Mouse (Mus musculus) CD4-positive helper T cell, adult 2 months (primary cell): ENCODE results near the gene Hs2st1.

Experiments used
- DNase-seq: peaks from one replicate; pipeline ENCODE4 v3.0.0-alpha.2; 2012; ENCODE audit warnings: low read depth, missing footprints, low spot score

Hs2st1 gene

GRCm38 (mm10) chr3:144396478-144396877 lies 173.5 kb downstream of the Hs2st1 start:
- no peak for DNase-seq

- no peak for DNase-seq
These were observed 175.5 kb downstream of the Hs2st1 start for GRCm38 (mm10) chr3:144394454-144394943.

GRCm38 (mm10) chr3:144386446-144386845 lies 183.5 kb downstream of the Hs2st1 start:
- no peak for DNase-seq

- no peak for DNase-seq
These were observed 185.3 kb downstream of the Hs2st1 start for GRCm38 (mm10) chr3:144384648-144385047.

GRCm38 (mm10) chr3:144381431-144381980 lies 188.5 kb downstream of the Hs2st1 start:
- no peak for DNase-seq

DNA sequence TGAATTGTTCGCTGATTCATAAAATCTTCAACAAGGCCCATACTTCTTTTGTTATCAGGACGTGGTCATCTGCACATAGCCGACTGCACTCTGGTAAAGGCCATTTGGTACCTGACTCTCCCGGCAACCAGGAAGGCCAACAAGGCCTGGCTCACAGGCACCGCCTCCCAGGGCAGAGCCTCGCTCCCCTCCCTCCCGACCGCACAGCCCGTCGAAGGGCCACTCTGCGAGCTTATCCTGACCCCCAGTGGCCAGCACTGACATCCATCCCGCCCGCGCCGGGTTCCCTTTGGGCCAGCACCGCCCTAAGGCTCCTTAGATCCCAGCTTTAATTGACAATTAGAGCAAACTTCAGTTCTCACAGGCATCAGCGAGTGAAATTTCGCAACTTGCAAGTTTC lies 189.1 kb downstream of the Hs2st1 start:
- peak; percentile 78 for DNase-seq

- no peak for DNase-seq
These were observed 190.2 kb downstream of the Hs2st1 start for GRCm38 (mm10) chr3:144379801-144380200.
